Mouse (Mus musculus) telencephalon, adult 2 months (tissue): ENCODE measurements around the gene Sox1.

ENCODE experiments used
- DNase-seq: peaks from one replicate; pipeline ENCODE4 v3.0.0-alpha.2; 2011; ENCODE audit warnings: low read depth, low spot score

Sox1 gene

DNA sequence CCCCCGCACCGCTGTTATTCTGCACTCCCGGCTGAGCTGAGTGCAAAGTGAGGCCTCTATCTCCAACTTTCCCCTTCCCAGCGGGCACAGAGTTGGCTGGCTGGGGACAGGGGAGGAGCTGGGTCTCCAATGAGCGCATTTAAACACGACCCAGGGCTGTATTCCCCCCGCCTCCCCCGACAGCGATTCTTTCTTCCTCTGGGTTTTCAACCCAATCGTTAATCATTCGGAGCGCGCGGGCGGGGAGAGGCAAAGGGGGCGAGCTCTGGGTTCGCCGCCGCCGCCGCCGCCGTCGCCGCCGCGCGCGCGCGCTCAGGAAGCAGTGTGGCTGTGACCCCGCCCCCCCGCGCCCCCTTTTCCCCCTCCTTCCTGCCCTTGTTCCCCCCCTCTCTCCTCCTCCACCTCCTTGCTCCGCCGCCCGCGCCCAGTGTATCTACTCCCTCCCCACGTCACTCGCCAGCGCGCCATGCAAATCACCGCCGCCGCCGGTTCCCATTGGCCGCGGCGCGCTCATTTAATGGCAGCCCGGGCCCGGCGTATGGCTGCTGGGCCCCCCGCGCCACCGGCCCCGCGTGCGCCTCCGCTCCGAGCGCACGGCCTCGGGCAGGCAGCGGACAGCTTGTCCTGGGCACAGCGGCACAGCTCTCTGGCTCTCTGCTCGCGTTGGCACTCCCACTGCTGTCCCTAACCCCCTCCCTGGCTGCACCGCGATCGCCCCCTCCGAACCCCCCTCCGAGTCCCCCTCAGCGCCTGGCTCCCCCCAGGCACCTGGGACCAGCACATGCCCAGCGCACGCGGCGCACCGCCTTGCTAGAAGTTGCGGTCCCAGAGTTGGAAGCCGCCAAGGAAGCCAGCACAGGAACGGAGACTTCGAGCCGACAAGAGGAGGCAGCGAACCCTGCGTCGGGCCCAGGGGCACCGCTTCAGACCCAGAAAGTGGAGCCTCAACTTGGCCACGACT is at the start of gene Sox1:
Sox1 (plus strand) TSS at position 225 of the 961 bp plus-strand sequence.
- DNase-seq: peak; percentile 42

GRCm38 (mm10) chr8:12345881-12346280 is 49.2 kb upstream of the Sox1 start:
- no peak for DNase-seq

- no peak for DNase-seq
These were observed 48.2 kb upstream of the Sox1 start for GRCm38 (mm10) chr8:12346870-12347269.

DNA sequence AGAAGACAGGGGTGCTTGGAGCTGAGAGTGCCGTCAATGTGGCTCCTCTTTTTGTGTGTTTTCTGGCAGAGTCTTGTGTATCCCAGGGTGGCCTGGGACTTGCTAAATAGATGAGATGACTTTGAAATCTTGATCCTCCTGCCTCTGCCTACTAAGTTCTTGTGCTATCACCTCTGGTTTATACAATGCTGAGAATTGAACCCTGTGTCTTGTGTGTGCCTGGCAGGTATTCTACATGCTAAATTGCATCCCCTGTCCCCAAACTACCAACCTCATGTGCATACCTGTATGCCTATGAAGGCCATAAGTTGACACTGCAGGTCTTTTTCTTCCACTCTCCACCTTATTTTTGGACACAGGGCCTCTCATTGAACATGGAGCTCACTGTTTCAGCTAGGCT is 46.8 kb upstream of the Sox1 start:
- DNase-seq: no peak

- no peak for DNase-seq
These were observed 45.5 kb upstream of the Sox1 start for GRCm38 (mm10) chr8:12349591-12349990.

GRCm38 (mm10) chr8:12351121-12351520 is 44.0 kb upstream of the Sox1 start:
- DNase-seq: no peak

- no peak for DNase-seq
These were observed 40.6 kb upstream of the Sox1 start for GRCm38 (mm10) chr8:12354406-12355025.

DNA sequence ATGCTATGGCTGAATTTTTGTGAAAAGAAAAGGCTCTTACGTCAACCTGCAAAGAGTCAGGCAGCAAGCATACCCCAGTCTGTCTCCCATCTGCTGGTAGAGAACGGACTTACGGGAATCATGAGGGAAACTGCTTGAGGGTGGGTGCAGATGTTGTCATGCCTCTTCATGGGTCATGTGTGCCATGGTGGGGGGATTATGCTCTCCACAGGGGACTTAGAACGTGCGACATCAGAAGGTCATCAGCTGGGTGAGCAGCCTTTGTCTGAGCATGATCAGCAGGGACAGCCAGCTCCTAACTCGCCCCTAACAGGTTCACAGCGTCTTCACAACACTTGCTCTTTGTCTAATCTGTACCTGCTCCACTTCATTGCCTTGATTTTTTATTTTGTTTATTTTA is 26.9 kb upstream of the Sox1 start:
- no peak for DNase-seq

- no peak for DNase-seq
These were observed 26.2 kb upstream of the Sox1 start for GRCm38 (mm10) chr8:12368856-12369255.

GRCm38 (mm10) chr8:12381111-12381510 is 14.0 kb upstream of the Sox1 start:
- no peak for DNase-seq

- DNase-seq: no peak
These were observed 12.2 kb upstream of the Sox1 start for GRCm38 (mm10) chr8:12382707-12383561.

DNA sequence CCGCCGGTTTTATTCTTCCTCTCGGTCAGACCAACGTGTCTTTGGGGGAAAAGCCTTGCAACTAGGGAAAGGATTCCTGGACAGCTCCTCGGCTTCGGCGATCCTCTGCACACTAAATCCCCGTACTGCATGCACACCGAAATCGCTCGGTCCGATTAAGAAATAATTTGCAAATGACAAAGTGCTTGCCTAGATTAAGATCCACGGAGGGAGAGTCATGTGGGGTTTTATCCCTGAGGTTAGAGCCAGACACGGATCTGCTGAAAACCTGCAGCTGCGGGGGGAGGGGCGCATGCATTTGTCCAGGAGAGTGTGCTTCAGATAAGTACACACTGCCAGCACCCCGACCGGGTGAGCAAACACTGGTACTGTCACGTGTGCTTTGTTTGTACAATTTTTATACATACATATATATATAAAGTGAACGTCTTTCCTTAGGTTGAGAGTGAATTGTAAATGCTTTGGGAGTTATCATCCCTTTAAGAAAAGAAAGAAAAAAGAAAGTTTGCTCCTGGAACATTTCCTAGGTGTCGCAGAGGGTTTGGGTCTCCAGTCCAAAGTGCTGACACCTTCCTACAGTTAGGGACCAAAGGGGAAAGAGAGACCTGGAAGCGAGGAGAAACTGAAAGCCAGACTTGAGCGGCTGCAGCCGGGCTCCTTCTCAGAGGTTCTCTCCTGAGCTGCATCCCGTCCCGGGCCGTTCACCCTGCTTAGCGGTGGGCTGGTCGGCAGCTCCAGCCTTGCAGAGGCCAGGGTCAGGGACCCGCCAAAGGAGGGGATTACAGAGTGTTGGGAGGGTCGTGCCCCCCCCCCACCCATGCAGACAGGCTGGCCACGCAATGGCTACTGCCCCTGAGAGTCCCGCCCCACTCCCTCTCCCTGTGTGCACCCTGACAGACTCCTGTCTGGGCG is 10.9 kb upstream of the Sox1 start:
- DNase-seq: no peak

- no peak for DNase-seq
These were observed 10.0 kb upstream of the Sox1 start for GRCm38 (mm10) chr8:12384996-12385685.

DNA sequence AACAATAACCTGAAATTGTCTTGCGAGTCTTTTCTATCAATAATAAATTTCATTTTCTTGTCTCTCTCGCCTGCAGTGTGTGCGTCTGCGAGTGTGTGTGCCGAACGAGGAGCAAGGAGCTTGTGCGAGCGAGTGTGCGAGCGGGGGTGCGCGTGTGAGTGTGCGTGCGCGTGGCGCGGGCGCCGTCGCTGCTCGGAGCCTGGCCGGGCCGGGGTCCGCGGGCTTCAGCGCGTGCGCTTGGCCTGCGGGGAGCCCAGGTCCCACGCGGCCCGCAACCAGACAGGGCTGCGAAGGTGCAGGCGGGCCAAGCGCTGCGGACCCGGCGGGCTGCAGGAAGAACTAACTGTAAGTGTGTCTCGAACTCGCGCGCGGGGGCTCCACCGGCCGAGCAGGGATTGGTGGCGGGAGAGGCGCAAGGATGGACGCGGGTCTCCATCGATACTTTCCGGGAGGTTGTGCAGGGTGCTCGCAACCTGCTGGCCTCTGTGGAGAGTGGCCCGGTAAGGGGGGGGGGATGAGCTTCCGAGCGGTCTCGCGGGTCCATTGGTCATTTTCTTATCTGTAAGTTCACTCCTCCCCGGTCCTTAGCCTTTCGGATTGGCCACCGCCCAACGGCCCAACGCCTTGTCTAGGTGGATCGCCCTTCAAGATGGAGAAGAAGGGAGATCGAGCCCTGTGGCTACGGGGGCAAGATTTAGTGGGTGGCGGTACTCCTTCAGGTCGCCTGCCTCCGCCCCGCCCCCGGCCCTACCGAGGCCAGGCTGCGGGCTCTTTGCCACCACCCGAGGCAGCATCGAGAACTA is 9.2 kb upstream of the Sox1 start:
- no peak for DNase-seq

GRCm38 (mm10) chr8:12386530-12387222 is 8.4 kb upstream of the Sox1 start:
- no peak for DNase-seq

DNA sequence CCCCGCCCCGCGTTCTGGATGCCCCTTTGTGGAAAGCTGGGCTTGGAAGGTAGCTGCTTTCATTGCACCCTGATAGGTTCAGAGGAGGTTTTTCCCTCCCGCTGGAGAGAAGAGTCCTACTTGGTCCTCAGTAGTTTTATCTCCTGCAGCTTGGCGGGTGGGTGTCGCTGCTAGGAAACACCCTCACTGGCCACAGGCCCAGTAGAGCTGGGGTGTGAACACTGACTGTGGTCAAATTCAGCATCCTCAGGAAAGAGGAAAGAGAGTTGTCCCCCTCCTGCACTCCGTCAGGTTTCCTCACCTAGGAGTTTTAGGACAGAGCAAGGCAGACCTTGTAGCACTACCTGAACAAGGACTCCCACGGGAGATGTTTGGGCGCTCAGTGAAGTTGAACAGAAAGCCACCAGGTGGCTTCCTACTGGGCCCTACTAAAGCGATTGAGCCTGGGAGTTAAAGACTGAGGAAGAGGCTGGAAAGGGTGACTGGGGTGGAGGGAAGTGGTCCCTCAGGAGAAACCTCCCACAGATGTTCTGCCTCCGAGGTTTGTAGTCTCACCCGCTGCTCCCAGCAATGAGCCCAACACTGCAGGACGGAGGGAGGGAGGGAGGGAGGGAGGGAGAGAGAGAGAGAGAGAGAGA is 7.8 kb upstream of the Sox1 start:
- no peak for DNase-seq

DNA sequence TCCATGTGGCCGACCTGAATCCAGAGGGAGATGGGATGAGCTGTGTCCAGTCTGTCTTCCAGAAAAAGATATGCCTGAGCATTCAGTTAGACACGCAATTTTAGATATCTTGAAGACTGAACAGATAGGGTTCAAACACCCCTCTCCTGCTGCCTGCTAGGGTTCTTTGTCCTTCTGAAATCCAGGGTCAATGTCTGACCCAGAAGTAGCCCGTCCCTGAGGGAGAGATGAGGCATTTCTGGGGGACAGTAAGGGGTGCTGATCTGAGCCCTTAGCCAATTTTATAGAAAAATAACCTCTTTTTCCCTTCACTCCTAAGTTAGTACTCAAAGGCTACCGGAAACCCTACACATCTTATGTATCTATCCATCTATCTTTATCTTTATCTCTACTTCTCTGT is 7.2 kb upstream of the Sox1 start:
- no peak for DNase-seq

- DNase-seq: no peak
These were observed 6.5 kb upstream of the Sox1 start for GRCm38 (mm10) chr8:12388390-12389115.
